Mouse (Mus musculus) kidney, adult 2 months (tissue): ENCODE data around the gene Maml3.

Experiments
- CTCF ChIP-seq: fragments of 200-500 bp; conservative IDR thresholded peaks from 2 replicates; pipeline ENCODE4 v1.5.1; 2011; ENCODE audit warnings: low read depth, mild to moderate bottlenecking, control low read depth, low read length, moderate library complexity, mixed read lengths; ENCODE audit not compliant: insufficient read depth, insufficient read length
- POLR2A ChIP-seq: fragments of 200-500 bp; IDR thresholded peaks from one replicate; pipeline ENCODE4 v1.6.1; 2011; ENCODE audit warnings: low read depth, low read length, control low read depth

- TF ChIP-seq POLR2A (no peak), CTCF (no peak)
Observed at GRCm38 (mm10) chr3:51925758-51926157, 179.1 kb downstream of the Maml3 start.
